Mouse (Mus musculus) lung, postnatal 14 days (tissue): ENCODE data around the gene Nek5.

Experiments used
- DNase-seq: peaks from one replicate; pipeline ENCODE4 v3.0.0; 2021

The Nek5 gene

GRCm38 (mm10) chr8:22079313-22080007 lies 45.4 kb downstream of the Nek5 start:
- no peak for DNase-seq

GRCm38 (mm10) chr8:22061126-22061525 lies 63.7 kb downstream of the Nek5 start:
- no peak for DNase-seq

GRCm38 (mm10) chr8:22060446-22060889 lies 64.4 kb downstream of the Nek5 start, which contains the start of gene Alg11:
Gene Alg11 (plus strand): TSS chr8:22060721.
- DNase-seq = peak; percentile 97

- DNase-seq = no peak
These were observed 64.9 kb downstream of the Nek5 start, which contains the start of gene Atp7b for GRCm38 (mm10) chr8:22059821-22060445. Gene Atp7b (minus strand): TSS chr8:22060305.

GRCm38 (mm10) chr8:22059153-22059738 lies 65.6 kb downstream of the Nek5 start:
- no peak for DNase-seq

- no peak for DNase-seq
These were observed 66.5 kb downstream of the Nek5 start for GRCm38 (mm10) chr8:22058368-22058767.

- DNase-seq = no peak
These were observed 68.0 kb downstream of the Nek5 start for GRCm38 (mm10) chr8:22056850-22057249.

- DNase-seq = no peak
These were observed 69.4 kb downstream of the Nek5 start for GRCm38 (mm10) chr8:22055492-22055877.

GRCm38 (mm10) chr8:22054674-22055491 lies 70.0 kb downstream of the Nek5 start:
- DNase-seq = no peak

GRCm38 (mm10) chr8:22047699-22048464 lies 77.0 kb downstream of the Nek5 start:
- peak; percentile 76 for DNase-seq

- no peak for DNase-seq
These were observed 81.1 kb downstream of the Nek5 start for GRCm38 (mm10) chr8:22043706-22044105.

GRCm38 (mm10) chr8:22042515-22042914 lies 82.3 kb downstream of the Nek5 start:
- no peak for DNase-seq

- no peak for DNase-seq
These were observed 84.7 kb downstream of the Nek5 start for GRCm38 (mm10) chr8:22040153-22040509.

GRCm38 (mm10) chr8:22039468-22040152 lies 85.2 kb downstream of the Nek5 start:
- DNase-seq = peak; percentile 52

GRCm38 (mm10) chr8:22037022-22037421 lies 87.8 kb downstream of the Nek5 start:
- DNase-seq = peak; percentile 40

GRCm38 (mm10) chr8:22036137-22036536 lies 88.7 kb downstream of the Nek5 start:
- no peak for DNase-seq

GRCm38 (mm10) chr8:22030990-22031389 lies 93.9 kb downstream of the Nek5 start:
- peak; percentile 10 for DNase-seq

GRCm38 (mm10) chr8:22028973-22029372 lies 95.9 kb downstream of the Nek5 start:
- DNase-seq = no peak

GRCm38 (mm10) chr8:22025241-22025640 lies 99.6 kb downstream of the Nek5 start:
- peak; percentile 8 for DNase-seq
